Mouse (Mus musculus) kidney, embryonic 14.5 days (tissue): ENCODE data around the gene Larp4b. TPM values are rescaled to one million over a fixed set of nuclear protein-coding genes. Genes with fewer than 3 reads are reported as not detected.

Experiments used
- ATAC-seq: fragments of 200-750 bp; cut with Nextera tagmentation; 2 replicates; pipeline ENCODE4 v1.8.0; 2017; ENCODE audit warnings: moderate number of reproducible peaks, mild to moderate bottlenecking, moderate TSS enrichment, moderate library complexity; ENCODE audit not compliant: low FRiP score, low TSS enrichment
- H3K27ac ChIP-seq: fragments of 300-500 bp; sonication (generic); 2 replicates; pipeline ENCODE4 v1.5.1; 2014; ENCODE audit warnings: low read depth, mild to moderate bottlenecking, low read length, moderate library complexity, mixed read lengths
- H3K27me3 ChIP-seq: fragments of 300-500 bp; sonication (generic); 2 replicates; pipeline ENCODE4 v1.6.1; 2014; ENCODE audit warnings: mild to moderate bottlenecking, low read length; ENCODE audit not compliant: control insufficient read depth, insufficient read depth
- H3K36me3 ChIP-seq: fragments of 300-500 bp; sonication (generic); 2 replicates; pipeline ENCODE4 v1.6.1; 2014; ENCODE audit warnings: low read length, mixed read lengths; ENCODE audit not compliant: control insufficient read depth, insufficient read depth
- H3K4me1 ChIP-seq: fragments of 300-500 bp; sonication (generic); 2 replicates; pipeline ENCODE4 v1.6.1; 2014; ENCODE audit warnings: low read length, mixed read lengths; ENCODE audit not compliant: control insufficient read depth, insufficient read depth
- H3K4me2 ChIP-seq: fragments of 300-500 bp; sonication (generic); replicated peaks from 2 replicates; pipeline ENCODE4 v1.6.1; 2014; ENCODE audit warnings: low read depth, mild to moderate bottlenecking, low read length
- H3K4me3 ChIP-seq: fragments of 300-500 bp; sonication (generic); 2 replicates; pipeline ENCODE4 v1.5.1; 2014; ENCODE audit warnings: mild to moderate bottlenecking, low read length
- H3K9ac ChIP-seq: fragments of 300-500 bp; sonication (generic); 2 replicates; pipeline ENCODE4 v1.6.1; 2014; ENCODE audit warnings: low read depth, mild to moderate bottlenecking, low read length, moderate library complexity
- H3K9me3 ChIP-seq: fragments of 300-500 bp; sonication (generic); 2 replicates; pipeline ENCODE4 v1.6.1; 2016; ENCODE audit warnings: low read length; ENCODE audit not compliant: control insufficient read depth
- WGBS: fragments of 180-500 bp; shearing (Covaris S2); extraction: QIAGEN DNeasy Blood & Tissue Kit; methylation state at CpG from one replicate; pipeline ENCODE4 v1.1.7; 2014; 5-methylcytosine and 5-hydroxymethylcytosine counted together
- polyA plus RNA-seq: library from polyadenylated mRNA; unstranded; fragments of >200 nt; fragmentation: Nextera tagmentation; extraction: Ambion mirVana; gene quantifications from 2 replicates; pipeline ENCODE4 v1.2.1, GENCODE M21; 2014

Larp4b gene
- polyA plus RNA-seq, 1 experiment from 2014 or later, result 46.9 TPM

DNA sequence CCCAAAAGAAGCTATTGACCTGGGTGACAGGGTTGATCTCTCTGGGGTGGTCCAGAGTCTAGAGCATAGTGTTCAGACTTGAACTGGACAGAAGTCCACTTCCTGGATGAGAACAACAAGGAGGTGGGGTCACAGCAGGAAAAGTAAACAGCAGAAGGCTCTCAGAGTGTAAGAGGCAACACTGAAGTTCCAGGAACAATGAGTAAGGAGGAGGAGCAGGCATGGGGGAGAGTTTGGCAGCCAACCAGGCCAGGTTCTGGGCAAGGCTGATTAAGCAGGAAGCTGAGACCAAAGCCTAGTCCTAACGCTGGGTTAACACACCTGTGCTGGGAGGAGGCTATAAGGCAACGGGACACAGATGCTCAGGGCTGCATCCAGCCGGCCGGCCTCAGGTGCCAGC is 19.9 kb upstream of the Larp4b start:
- no peak for ATAC-seq
- no peaks in the 10 kb centered on the region for H3K4me1 ChIP-seq
- no peaks in the 10 kb centered on the region for H3K36me3 ChIP-seq
- no peak overlapping the region for H3K4me2 ChIP-seq
- no peak overlapping the region for H3K4me3 ChIP-seq
- H3K9ac ChIP-seq, result no peak overlapping the region
- H3K9me3 ChIP-seq, result no peaks in the 10 kb centered on the region
- no peaks in the 10 kb centered on the region for H3K27me3 ChIP-seq
- no peak overlapping the region for H3K27ac ChIP-seq
- 69% methylated on average over 4 of the region's 4 CpGs for WGBS

GRCm38 (mm10) chr13:9075825-9076592 is 17.7 kb upstream of the Larp4b start:
- 80% methylated on average over 7 of the region's 7 CpGs for WGBS
- no peak for ATAC-seq
- Histone ChIP-seq H3K9ac (no peak overlapping the region), H3K9me3 (no peaks in the 10 kb centered on the region), H3K36me3 (no peaks in the 10 kb centered on the region), H3K27me3 (no peaks in the 10 kb centered on the region), H3K4me2 (no peak overlapping the region), H3K27ac (no peak overlapping the region), H3K4me1 (no peaks in the 10 kb centered on the region), H3K4me3 (no peak overlapping the region)

DNA sequence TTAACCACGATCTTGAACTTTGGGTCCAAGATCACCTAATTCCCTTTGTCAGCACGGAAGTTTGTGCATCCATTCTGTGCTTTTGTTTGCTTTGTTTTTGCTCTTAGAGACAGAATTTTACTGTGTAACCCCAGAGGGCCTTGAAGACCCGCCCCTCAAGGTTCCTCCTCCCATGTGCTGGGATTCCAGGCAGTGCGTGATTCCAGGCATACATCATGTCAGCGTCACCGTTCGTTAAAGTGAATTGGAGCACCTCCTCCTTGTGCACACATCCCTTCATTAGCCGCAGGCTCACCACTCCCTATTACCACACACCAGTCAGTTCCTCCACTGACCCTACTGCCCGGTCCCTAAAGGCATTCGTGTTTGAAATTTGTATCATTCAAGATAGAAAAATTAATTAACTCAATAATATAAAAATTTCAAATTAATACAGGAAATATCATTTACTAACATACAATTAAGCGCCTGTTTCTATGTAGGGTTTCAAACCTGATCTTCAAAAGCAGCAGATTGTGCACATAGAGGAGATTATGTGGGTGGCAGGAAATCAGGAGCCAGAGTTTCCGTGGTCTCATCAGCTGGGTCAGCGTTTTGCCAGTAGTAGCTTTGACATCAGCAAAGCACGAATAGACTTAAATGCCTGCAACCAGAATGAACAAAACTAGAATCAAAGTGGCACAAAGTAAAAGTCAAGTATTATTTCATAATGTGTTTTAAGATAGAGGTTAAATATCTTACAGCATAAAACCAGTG is 11.4 kb upstream of the Larp4b start:
- Histone ChIP-seq H3K9ac (no peak overlapping the region), H3K4me1 (no peaks in the 10 kb centered on the region), H3K36me3 (no peaks in the 10 kb centered on the region), H3K4me3 (no peak overlapping the region), H3K27ac (no peak overlapping the region), H3K9me3 (no peaks in the 10 kb centered on the region), H3K4me2 (no peak overlapping the region), H3K27me3 (no peaks in the 10 kb centered on the region)
- WGBS, result 73% methylated on average over 14 of the region's 14 CpGs
- no peak for ATAC-seq

DNA sequence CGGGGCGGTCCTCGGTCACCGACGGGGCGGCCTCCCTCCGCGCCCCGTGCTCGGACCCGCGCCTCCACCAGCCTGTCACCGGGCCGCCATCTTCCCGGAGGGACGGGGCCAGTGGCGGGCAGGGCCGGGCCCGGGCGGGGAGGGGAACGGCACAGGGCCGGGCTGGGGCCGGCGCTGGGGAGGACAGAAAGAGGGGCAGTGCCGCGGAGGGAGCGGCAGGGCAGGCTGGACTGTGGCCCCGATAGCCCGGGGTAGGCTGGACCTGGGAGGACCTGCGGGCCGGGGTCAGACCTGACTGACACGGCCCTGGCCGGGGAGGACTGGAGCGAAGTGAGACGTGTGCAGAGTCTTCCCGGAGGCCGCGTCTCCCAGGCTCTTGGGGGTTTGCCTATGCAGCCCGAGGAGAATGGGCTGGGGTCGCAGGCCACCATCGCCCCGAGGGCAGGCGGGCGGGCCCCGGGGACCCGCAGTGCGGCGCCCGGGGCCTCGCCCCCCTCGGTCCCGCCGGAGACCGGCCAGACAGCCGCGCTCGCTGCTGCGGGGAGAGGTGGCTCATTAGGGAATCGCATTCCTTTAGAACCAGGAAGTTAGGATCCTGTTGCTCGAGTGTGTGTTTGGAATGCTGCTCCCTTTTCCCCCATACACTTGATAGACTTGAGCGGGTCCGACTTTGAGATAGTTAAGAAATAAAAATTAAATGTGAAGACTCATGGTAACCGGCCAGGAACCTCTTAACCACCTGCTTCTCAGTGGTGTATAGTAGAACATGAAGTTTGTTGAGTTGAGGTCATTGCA is 702 bp downstream of the Larp4b start:
- ATAC-seq, result peak; percentile 66
- Histone ChIP-seq H3K27ac (peak overlapping the region; percentile 88), H3K4me3 (peak overlapping the region; percentile 99), H3K9ac (peak overlapping the region; percentile 86), H3K36me3 (no peaks in the 10 kb centered on the region), H3K4me1 (peaks cover 14% of the 10 kb centered on the region; the same call in 1 of the 2 replicates), H3K27me3 (no peaks in the 10 kb centered on the region), H3K9me3 (no peaks in the 10 kb centered on the region), H3K4me2 (peak overlapping the region; percentile 67)
- under 1% methylated on average over 56 of the region's 63 CpGs for WGBS

DNA sequence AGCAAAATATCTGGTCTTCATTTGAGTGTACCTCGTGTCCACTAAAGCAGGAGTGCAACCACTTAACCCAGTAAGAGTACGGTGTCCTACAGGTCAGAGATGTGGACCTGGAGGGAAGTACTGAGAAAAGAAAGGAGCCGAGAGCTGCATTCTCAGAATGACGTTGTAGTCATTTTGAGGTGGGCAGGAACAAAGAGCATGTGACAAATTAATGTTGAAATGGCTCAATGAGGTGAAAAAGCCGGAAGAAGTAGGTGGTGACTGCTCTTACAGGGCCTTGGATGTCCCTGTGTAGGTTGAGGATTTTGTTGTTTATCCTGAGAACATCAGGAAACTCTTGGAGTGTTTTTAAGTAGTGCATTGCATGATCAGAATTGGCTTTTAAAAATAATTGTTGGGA is 5.6 kb downstream of the Larp4b start:
- Histone ChIP-seq H3K27me3 (no peaks in the 10 kb centered on the region), H3K27ac (no peak overlapping the region), H3K4me3 (no peak overlapping the region), H3K4me2 (no peak overlapping the region), H3K9me3 (no peaks in the 10 kb centered on the region), H3K4me1 (peaks cover 12% of the 10 kb centered on the region; the same call in 1 of the 2 replicates), H3K36me3 (no peaks in the 10 kb centered on the region), H3K9ac (no peak overlapping the region)
- ATAC-seq, result no peak
- WGBS, result 74% methylated on average over 5 of the region's 5 CpGs

GRCm38 (mm10) chr13:9100517-9100916 is 6.8 kb downstream of the Larp4b start:
- 90% methylated on average over 2 of the region's 2 CpGs for WGBS
- peaks cover 7% of the 10 kb centered on the region; the same call in 1 of the 2 replicates for H3K4me1 ChIP-seq
- no peak overlapping the region for H3K9ac ChIP-seq
- no peak overlapping the region for H3K27ac ChIP-seq
- H3K4me3 ChIP-seq, result no peak overlapping the region
- no peaks in the 10 kb centered on the region for H3K9me3 ChIP-seq
- no peaks in the 10 kb centered on the region for H3K36me3 ChIP-seq
- ATAC-seq, result no peak
- no peaks in the 10 kb centered on the region for H3K27me3 ChIP-seq
- H3K4me2 ChIP-seq, result no peak overlapping the region

DNA sequence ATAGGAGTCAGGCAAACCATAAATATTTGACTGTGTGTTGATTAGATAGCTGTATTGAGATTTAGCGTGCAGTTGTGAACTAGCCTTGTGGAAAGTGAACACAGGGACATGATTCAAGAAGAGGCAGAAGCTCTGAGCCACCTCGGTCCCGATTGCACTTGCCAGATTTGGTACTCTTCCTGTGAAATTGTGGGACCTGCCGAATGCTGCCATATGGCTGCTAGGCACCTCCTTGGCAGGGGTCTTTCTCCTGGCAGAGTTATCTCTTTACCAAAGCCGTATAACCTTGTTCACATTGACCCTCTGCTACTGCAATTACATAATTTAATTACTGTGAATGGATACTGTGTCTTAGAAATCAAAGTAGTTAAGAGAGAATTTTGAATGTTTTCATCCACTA is 12.6 kb downstream of the Larp4b start:
- Histone ChIP-seq H3K4me2 (no peak overlapping the region), H3K4me3 (no peak overlapping the region), H3K36me3 (no peaks in the 10 kb centered on the region), H3K27ac (no peak overlapping the region), H3K4me1 (no peaks in the 10 kb centered on the region), H3K27me3 (no peaks in the 10 kb centered on the region), H3K9ac (no peak overlapping the region), H3K9me3 (no peaks in the 10 kb centered on the region)
- 61% methylated on average over 5 of the region's 5 CpGs for WGBS
- no peak for ATAC-seq

- Histone ChIP-seq H3K4me1 (no peaks in the 10 kb centered on the region), H3K9me3 (no peaks in the 10 kb centered on the region), H3K9ac (no peak overlapping the region), H3K4me2 (no peak overlapping the region), H3K4me3 (no peak overlapping the region), H3K36me3 (no peaks in the 10 kb centered on the region), H3K27me3 (no peaks in the 10 kb centered on the region), H3K27ac (no peak overlapping the region)
- peak; percentile 55; the same call in 1 of the 2 replicates for ATAC-seq
- WGBS, result 65% methylated on average over 2 of the region's 2 CpGs
Measured at GRCm38 (mm10) chr13:9106992-9107858, 13.5 kb downstream of the Larp4b start.
